ENCODE assay signal across 12 mouse cellular contexts in the genomic region with DNA sequence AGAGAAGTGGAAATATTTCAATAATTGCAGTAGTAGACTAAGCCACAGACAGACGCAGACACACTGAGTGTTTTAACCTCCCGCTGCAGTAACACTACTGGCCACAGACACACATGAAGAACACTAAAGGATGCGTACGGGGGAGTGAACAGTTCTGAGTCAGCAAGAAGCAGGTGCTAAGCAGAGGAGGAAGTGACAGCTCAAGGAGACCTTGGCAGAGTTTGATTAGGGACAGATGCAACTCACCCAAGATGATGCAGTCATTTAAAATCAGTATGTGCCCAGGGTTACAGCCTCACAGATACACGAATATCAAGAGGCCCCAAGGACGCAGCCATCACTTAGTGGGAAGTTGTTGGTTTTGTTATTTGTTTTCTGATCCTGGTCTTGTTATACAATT. TPM values are rescaled to one million over a fixed set of nuclear protein-coding genes. Genes with fewer than 3 reads are reported as not detected.
DNase-seq lines count a peak whose midpoint lies in the region; ATAC-seq and TF ChIP-seq lines count a peak whose summit lies in the region.
"Had no signal": no experiment of that assay in that cellular context is flagged by ENCODE, and none has a peak within 500 bp of the region (broad histone marks: within the 10 kb centered on the region; RNA-seq: fewer than 3 reads in every experiment).

No protein-coding gene starts in this region.

- TF ChIP-seq POLR2A in bone marrow, adult 2 months (IDR thresholded peaks at IDR 0.05; ENCODE audit: borderline replicate concordance, control insufficient read depth, low read depth, low read length), result no peak

- no peak overlapping the region for H3K4me2 ChIP-seq in lung, postnatal 0 days (replicated peaks; ENCODE audit: low read depth, low read length)

- intact Hi-C loops in left cerebral cortex, postnatal 14 days (cut with DNase I), result no loop called here

- H3K27me3 ChIP-seq in lung, postnatal 0 days (replicated peaks; ENCODE audit: insufficient read depth, low read length), result no peaks in the 10 kb centered on the region

- ATAC-seq in lung, postnatal 0 days, result no peak

- no peaks in the 10 kb centered on the region for H3K36me3 ChIP-seq in lung, postnatal 0 days (ENCODE audit: insufficient read depth, low read length)

- H3K4me3 ChIP-seq in lung, postnatal 0 days (ENCODE audit: low read depth, low read length), result no peak overlapping the region
- no peak overlapping the region for H3K4me3 ChIP-seq in bone marrow, adult 2 months (replicated peaks; ENCODE audit: control insufficient read depth, low read depth, low read length)

- H3K27ac ChIP-seq in lung, postnatal 0 days (ENCODE audit: low read length), result no peak overlapping the region
- peak overlapping the region; percentile 47 for H3K27ac ChIP-seq in bone marrow, adult 2 months (ENCODE audit: control insufficient read depth, insufficient read depth, low read depth, low read length, poor library complexity)
- H3K27ac ChIP-seq: kidney, postnatal 0 days had no signal

- TF ChIP-seq CTCF in lung, postnatal 0 days (IDR thresholded peaks at IDR 0.05), result no peak
- TF ChIP-seq CTCF in bone marrow, adult 2 months (IDR thresholded peaks at IDR 0.05; ENCODE audit: control insufficient read depth, insufficient read depth, low read length), result peak; percentile 28; the same call in 1 of the 2 replicates

- H3K4me1 ChIP-seq in lung, postnatal 0 days (ENCODE audit: insufficient read depth, low read depth, low read length), result no peaks in the 10 kb centered on the region
- peaks cover 1% of the 10 kb centered on the region; the same call in 1 of the 2 replicates for H3K4me1 ChIP-seq in bone marrow, adult 2 months (ENCODE audit: control insufficient read depth, insufficient read depth, low read length)

- no peak for TF ChIP-seq EP300 in lung, postnatal 0 days (IDR thresholded peaks at IDR 0.05)

- peak; percentile 18 for DNase-seq in lung, postnatal 0 days (ENCODE audit: low spot score)
- no peak for DNase-seq in lung, postnatal 14 days
- DNase-seq in liver, result peak; percentile 74
- peak; percentile 50 to 67 for DNase-seq in spleen, postnatal 4 days (ENCODE audit: low spot score in 2 of 2)
- no peak for DNase-seq in heart, adult 8-10 months (ENCODE audit: low spot score)
- no peak for DNase-seq in cerebellum, postnatal 10 days
- no peak for DNase-seq in left cerebral cortex, postnatal 14 days (ENCODE audit: low spot score in 2 of 2)
- DNase-seq: lung, adult 18-20 months; midbrain, embryonic 14.5 days; thymus, adult 2 months had no signal

- WGBS in lung, postnatal 0 days, result 81% methylated on average over 6 of the region's 6 CpGs
- 35% methylated on average over 6 of the region's 6 CpGs for WGBS in bone marrow, adult 2 months

- no peak overlapping the region for H3K9ac ChIP-seq in lung, postnatal 0 days (replicated peaks; ENCODE audit: low read depth)

- H3K9me3 ChIP-seq in lung, postnatal 0 days (ENCODE audit: low read length), result no peaks in the 10 kb centered on the region

RNA-seq across cellular contexts. Expression of a gene that starts 21.0 kb away (rescaled TPM):
- 412 and 458 TPM in 2 replicates for polyA plus RNA-seq in lung, postnatal 0 days (2015; fragmentation: Nextera tagmentation; extraction: Ambion mirVana)
- 247 and 257 TPM in 2 replicates for polyA plus RNA-seq in bone marrow, adult 2 months (2011; ENCODE audit: insufficient read depth, insufficient read length, low replicate concordance, missing spikeins)
- total RNA-seq in heart, adult 8-10 months (2022), result 100 to 1,000 TPM; 155 to 196 (median 171) TPM
- 100 to 1,000 TPM; 237 to 261 TPM for total RNA-seq in left cerebral cortex, postnatal 14 days (2021)

RNA-seq across cellular contexts. Expression of a gene that starts 31.2 kb away (rescaled TPM):
- 1.9 and 2.7 TPM in 2 replicates for polyA plus RNA-seq in lung, postnatal 0 days (2015; fragmentation: Nextera tagmentation; extraction: Ambion mirVana)
- polyA plus RNA-seq in bone marrow, adult 2 months (2011; ENCODE audit: insufficient read depth, insufficient read length, low replicate concordance, missing spikeins), result not detected in 2 replicates
- under 1 TPM in 2 of 4 experiments, not detected in 2; 0.22 to 0.35 TPM for total RNA-seq in heart, adult 8-10 months (2022)
- 1 to 10 TPM; 4.0 to 6.6 TPM for total RNA-seq in left cerebral cortex, postnatal 14 days (2021)

RNA-seq across cellular contexts. Expression of a gene that starts 57.5 kb away (rescaled TPM):
- polyA plus RNA-seq in lung, postnatal 0 days (2015; fragmentation: Nextera tagmentation; extraction: Ambion mirVana), result 25.8 and 26.0 TPM in 2 replicates
- 49.3 and 54.0 TPM in 2 replicates for polyA plus RNA-seq in bone marrow, adult 2 months (2011; ENCODE audit: insufficient read depth, insufficient read length, low replicate concordance, missing spikeins)
- 10 to 100 TPM; 46.0 to 50.4 (median 47.1) TPM for total RNA-seq in heart, adult 8-10 months (2022)
- total RNA-seq in left cerebral cortex, postnatal 14 days (2021), result 100 to 1,000 TPM; 122 to 125 TPM

Comparison
In these comparisons a context has a peak if more than half of its experiments do, and no peak if none do; other contexts are left out.
1. DNase-seq: peak in lung, postnatal 0 days (single experiment), liver (single experiment) and spleen, postnatal 4 days (2 of 2); none in lung, postnatal 14 days (single experiment), heart, adult 8-10 months (single experiment), cerebellum, postnatal 10 days (0 of 2) and left cerebral cortex, postnatal 14 days (0 of 2).